Mouse (Mus musculus): Measurements from ENCODE around the gene Vps53.
"Not testable (repeated sequence)": the region's sequence is repeated elsewhere in the genome, so short reads cannot be mapped to it uniquely, and the experiment has no call there.

Gene Vps53

GRCm38 (mm10) chr11:76010838-76011624, 168.4 kb downstream of the Vps53 start:
- DNase-seq = no peak

- no peak for DNase-seq
These were observed 170.3 kb downstream of the Vps53 start for GRCm38 (mm10) chr11:76009101-76009500.

GRCm38 (mm10) chr11:76008162-76008561, 171.3 kb downstream of the Vps53 start:
- no peak for DNase-seq

GRCm38 (mm10) chr11:76004276-76004675, 175.2 kb downstream of the Vps53 start:
- DNase-seq = not testable (repeated sequence)

- no peak for DNase-seq
These were observed 178.1 kb downstream of the Vps53 start for GRCm38 (mm10) chr11:76001237-76001878.

GRCm38 (mm10) chr11:76000701-76001100, 178.7 kb downstream of the Vps53 start:
- DNase-seq = no peak

- DNase-seq = peak; percentile 89
These were observed 179.8 kb downstream of the Vps53 start, which contains the start of gene 1700016K19Rik for GRCm38 (mm10) chr11:75999440-76000155. 1700016K19Rik (plus strand) TSS chr11:75999912.
